Mouse (Mus musculus) adrenal gland, adult 18-20 months (tissue): Measurements from ENCODE around the gene Npepl1. TPM values are rescaled to one million over a fixed set of nuclear protein-coding genes. Genes with fewer than 3 reads are reported as not detected.

Source experiments
- total RNA-seq, 2 experiments: library from RNA; stranded (reverse); gene quantifications; 1 replicate in 1 of 2; 2 replicates in 1 of 2; pipeline ENCODE4 v1.2.3; 2021

Gene Npepl1
- total RNA-seq, 2 experiments from 2014 or later, result 56.1 to 60.8 TPM

Other genes with a start within 250 kb of the Npepl1 start
- 10 to 100 TPM; 34.2 to 44.8 TPM for gene Stx16, start 34.0 kb upstream of the Npepl1 start, total RNA-seq
- 1,000 to 10,000 TPM; 2,555 to 2,708 TPM for gene Gnas, start 174.0 kb downstream of the Npepl1 start, total RNA-seq
- gene Gm20721, start 236.4 kb downstream of the Npepl1 start, total RNA-seq, result 1 to 10 TPM; 1.3 to 1.7 TPM